Mouse (Mus musculus) heart, embryonic 12.5 days (tissue): ENCODE measurements around the gene Odaph. TPM values are rescaled to one million over a fixed set of nuclear protein-coding genes. Genes with fewer than 3 reads are reported as not detected.

Experiments used
- polyA plus RNA-seq: library from polyadenylated mRNA; unstranded; fragments of >200 nt; fragmentation: Nextera tagmentation; extraction: Ambion mirVana; gene quantifications from 2 replicates; pipeline ENCODE4 v1.2.1, GENCODE M21; 2016

Gene Odaph
- polyA plus RNA-seq, 1 experiment from 2014 or later, result not detected

Other genes with a start within 250 kb of the Odaph start
- gene Rchy1, start 24.4 kb upstream of the Odaph start, polyA plus RNA-seq, result 53.5 and 59.6 TPM in 2 replicates
- gene Cdkl2, start 56.4 kb downstream of the Odaph start, polyA plus RNA-seq, result 1.0 TPM in 2 replicates
- gene G3bp2, start 96.2 kb downstream of the Odaph start, polyA plus RNA-seq, result 186 and 193 TPM in 2 replicates
- 39.9 and 41.9 TPM in 2 replicates for gene Uso1, start 150.5 kb downstream of the Odaph start, polyA plus RNA-seq
- gene U90926, start 227.9 kb downstream of the Odaph start, polyA plus RNA-seq, result not detected in 2 replicates